Mouse (Mus musculus) embryonic fibroblast, embryonic 13.5 days (primary cell): ENCODE data around the gene Dpp4.

ENCODE experiments used
- CTCF ChIP-seq: IDR thresholded peaks from 2 replicates; pipeline ENCODE4 v1.5.1; 2011; ENCODE audit warnings: mild to moderate bottlenecking, control low read depth, low read length, moderate library complexity, borderline replicate concordance; ENCODE audit not compliant: insufficient read depth
- POLR2A ChIP-seq: IDR thresholded peaks from 2 replicates; pipeline ENCODE4 v1.6.1; 2011; ENCODE audit warnings: low read depth, mild to moderate bottlenecking, control low read depth, low read length, moderate library complexity

DNA sequence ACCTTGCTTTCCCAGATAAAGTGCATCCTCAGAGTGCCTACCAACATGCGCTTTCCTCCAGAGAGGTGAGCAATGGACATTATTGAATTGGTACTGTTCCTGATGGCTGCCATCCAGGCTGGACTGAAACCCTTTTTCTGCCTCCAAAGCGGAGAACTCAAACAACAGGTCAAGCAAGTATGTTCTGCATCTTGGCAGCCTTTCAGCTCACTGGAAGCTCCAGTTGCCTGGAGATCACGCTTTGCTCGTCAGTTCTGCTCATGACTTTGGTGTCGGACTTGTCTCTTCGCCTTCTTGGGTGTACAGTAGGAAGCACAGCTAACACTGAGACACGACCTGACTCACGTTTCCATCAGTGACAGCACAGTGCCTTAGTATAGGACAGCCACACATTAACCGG lies 49.8 kb downstream of the Dpp4 start:
- no peak for TF ChIP-seq POLR2A
- no peak for TF ChIP-seq CTCF
